Mouse (Mus musculus) liver, embryonic 14.5 days (tissue): ENCODE results near the gene Mug2. TPM values are rescaled to one million over a fixed set of nuclear protein-coding genes. Genes with fewer than 3 reads are reported as not detected.
"Not testable (repeated sequence)": the region's sequence is repeated elsewhere in the genome, so short reads cannot be mapped to it uniquely, and the experiment has no call there.

Source experiments
- ATAC-seq: fragments of 200-750 bp; cut with Nextera tagmentation; 2 replicates; pipeline ENCODE4 v1.8.0; 2017; ENCODE audit warnings: moderate number of reproducible peaks, mild to moderate bottlenecking, moderate library complexity; ENCODE audit not compliant: insufficient read depth
- DNase-seq, 3 experiments: peaks; one replicate each; pipeline ENCODE4 v3.0.0-alpha.2; 2012 to 2013; ENCODE audit warnings: low read depth in 3 of 3, low spot score in 3 of 3
- H3K27ac ChIP-seq: fragments of 300-500 bp; sonication (generic); 2 replicates; pipeline ENCODE4 v1.5.1; 2014; ENCODE audit warnings: moderate library complexity, mild to moderate bottlenecking, control low read depth, inconsistent platforms
- H3K27me3 ChIP-seq: fragments of 300-500 bp; sonication (generic); 2 replicates; pipeline ENCODE4 v1.6.1; 2014; ENCODE audit warnings: mild to moderate bottlenecking, low read length, moderate library complexity; ENCODE audit not compliant: control insufficient read depth, insufficient read depth
- H3K36me3 ChIP-seq: fragments of 300-500 bp; sonication (generic); replicated peaks from 2 replicates; pipeline ENCODE4 v1.6.1; 2014; ENCODE audit warnings: low read depth; ENCODE audit not compliant: control insufficient read depth, insufficient read depth
- H3K4me1 ChIP-seq, 2 experiments: fragments of 200-500 bp in 1 of 2; fragments of 300-500 bp in 1 of 2; sonication (generic) in 1 of 2; replicated peaks; 2 replicates each; pipeline ENCODE4 v1.6.1; 2012 to 2014; ENCODE audit warnings: antibody characterized with exemption in 1 of 2, inconsistent platforms in 1 of 2, low read length in 1 of 2; ENCODE audit not compliant: control insufficient read depth in 2 of 2, insufficient read depth in 2 of 2
- H3K4me2 ChIP-seq: fragments of 300-500 bp; sonication (generic); 2 replicates; pipeline ENCODE4 v1.6.1; 2014; ENCODE audit warnings: low read depth, mild to moderate bottlenecking, control low read depth, moderate library complexity
- H3K4me3 ChIP-seq, 2 experiments: fragments of 200-500 bp in 1 of 2; fragments of 300-500 bp in 1 of 2; sonication (generic) in 1 of 2; 2 replicates each; pipeline ENCODE4 v1.5.1; 2012 to 2014; ENCODE audit warnings: low read depth in 2 of 2, low read length in 2 of 2, mild to moderate bottlenecking in 2 of 2, control low read depth in 1 of 2, inconsistent platforms in 1 of 2, moderate library complexity in 1 of 2; ENCODE audit not compliant: insufficient read depth in 1 of 2
- H3K9ac ChIP-seq: fragments of 300-500 bp; sonication (generic); replicated peaks from 2 replicates; pipeline ENCODE4 v1.6.1; 2014; ENCODE audit warnings: mild to moderate bottlenecking, control low read depth, moderate library complexity
- H3K9me3 ChIP-seq: fragments of 300-500 bp; sonication (generic); 2 replicates; pipeline ENCODE4 v1.6.1; 2016; ENCODE audit warnings: low read length, mixed read lengths; ENCODE audit not compliant: control insufficient read depth
- CTCF ChIP-seq: IDR thresholded peaks from 2 replicates; pipeline ENCODE4 v1.5.1; 2016; ENCODE audit warnings: antibody characterized with exemption, low read depth, control low read depth
- EP300 ChIP-seq: IDR thresholded peaks from 2 replicates; pipeline ENCODE4 v1.6.1; 2016; ENCODE audit warnings: antibody characterized with exemption, low read depth
- WGBS: fragments of 180-500 bp; shearing (Covaris S2); extraction: QIAGEN DNeasy Blood & Tissue Kit; methylation state at CpG from one replicate; pipeline ENCODE4 v1.1.7; 2014; ENCODE audit not compliant: insufficient replicate concordance; 5-methylcytosine and 5-hydroxymethylcytosine counted together
- polyA plus RNA-seq, 2 experiments: library from polyadenylated mRNA; depleted of rRNA in 1 of 2; stranded (reverse) in 1 of 2; unstranded in 1 of 2; fragments of >200 nt; fragmentation: Nextera tagmentation in 1 of 2; extraction: Ambion mirVana in 1 of 2; gene quantifications; 2 replicates each; pipeline versions ENCODE4 v1.2.1 to v1.2.3; 2012 to 2014

Mug2 gene
- polyA plus RNA-seq (2012; rRNA removed) = not detected in 2 replicates
- not detected in 2 replicates for polyA plus RNA-seq (2014; fragmentation: Nextera tagmentation; extraction: Ambion mirVana)

- H3K4me2 ChIP-seq, H3K9me3 ChIP-seq, DNase-seq, H3K27me3 ChIP-seq, H3K4me3 ChIP-seq, ATAC-seq, H3K36me3 ChIP-seq, H3K9ac ChIP-seq, H3K27ac ChIP-seq, H3K4me1 ChIP-seq: not testable (repeated sequence)
- WGBS = no CpG with 5 or more reads among the region's 3 CpGs
These were observed at the start of gene Mug2 for GRCm38 (mm10) chr6:122006461-122006860. Gene Mug2 (plus strand): TSS chr6:122006761.

GRCm38 (mm10) chr6:121957803-121958349 is 48.7 kb upstream of the Mug2 start:
- DNase-seq, H3K27me3 ChIP-seq, H3K27ac ChIP-seq, H3K9me3 ChIP-seq, H3K4me2 ChIP-seq, H3K9ac ChIP-seq, H3K4me1 ChIP-seq, ATAC-seq, H3K4me3 ChIP-seq, H3K36me3 ChIP-seq: not testable (repeated sequence)
- 81% methylated on average over 16 of the region's 16 CpGs for WGBS

DNA sequence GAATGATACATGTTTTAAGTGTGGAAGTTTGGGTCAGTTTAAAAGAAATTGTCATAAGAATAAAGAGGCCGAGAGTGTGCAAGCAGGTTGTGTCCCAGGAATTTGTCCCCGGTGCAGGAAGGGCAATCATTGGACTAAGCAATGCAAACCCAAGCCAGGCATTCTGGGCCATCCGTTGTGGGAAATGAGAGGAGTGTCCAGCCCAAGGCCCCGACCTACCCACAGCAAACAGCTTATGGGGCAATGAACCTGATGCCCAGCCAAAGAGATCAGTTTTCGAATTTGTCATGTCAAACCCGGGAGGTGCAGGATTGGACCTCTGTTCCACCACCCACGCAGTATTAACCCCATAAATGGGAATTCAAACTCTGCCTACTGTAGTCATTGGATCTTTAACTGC is 30.9 kb upstream of the Mug2 start:
- Histone ChIP-seq H3K4me1 (no peaks in the 10 kb centered on the region), H3K27ac (no peak overlapping the region), H3K36me3 (no peaks in the 10 kb centered on the region), H3K4me3 (no peak overlapping the region), H3K4me2 (no peak overlapping the region), H3K27me3 (no peaks in the 10 kb centered on the region), H3K9ac (no peak overlapping the region), H3K9me3 (no peaks in the 10 kb centered on the region)
- TF ChIP-seq EP300 (no peak), CTCF (no peak)
- ATAC-seq (no peak), DNase-seq (no peak)
- 61% methylated on average over 7 of the region's 7 CpGs for WGBS

- H3K4me2 ChIP-seq = no peak overlapping the region
- no peaks in the 10 kb centered on the region for H3K27me3 ChIP-seq
- H3K27ac ChIP-seq = no peak overlapping the region
- H3K4me1 ChIP-seq = no peaks in the 10 kb centered on the region
- ATAC-seq (no peak), DNase-seq (no peak)
- H3K36me3 ChIP-seq = no peaks in the 10 kb centered on the region
- no peak overlapping the region for H3K9ac ChIP-seq
- 64% methylated on average over 4 of the region's 4 CpGs for WGBS
- H3K9me3 ChIP-seq = no peaks in the 10 kb centered on the region
- H3K4me3 ChIP-seq = no peak overlapping the region
- TF ChIP-seq CTCF (no peak), EP300 (no peak)
These were observed 94.3 kb downstream of the Mug2 start for GRCm38 (mm10) chr6:122100904-122101303.

- Histone ChIP-seq H3K36me3 (no peaks in the 10 kb centered on the region), H3K9me3 (no peaks in the 10 kb centered on the region), H3K9ac (no peak overlapping the region), H3K4me3 (no peak overlapping the region), H3K4me2 (no peak overlapping the region), H3K27me3 (no peaks in the 10 kb centered on the region), H3K27ac (no peak overlapping the region), H3K4me1 (no peaks in the 10 kb centered on the region)
- no peak for ATAC-seq
- WGBS = 41% methylated on average over 1 of the region's 1 CpGs
- no peak for TF ChIP-seq EP300
- DNase-seq = no peak
These were observed 95.1 kb downstream of the Mug2 start for GRCm38 (mm10) chr6:122101671-122102070.
